Mouse (Mus musculus) brain, embryonic 18.5 days (tissue): ENCODE results near the gene Cmtm8.

Experiments used
- DNase-seq: peaks from one replicate; pipeline ENCODE4 v3.0.0-alpha.2; 2012; ENCODE audit warnings: low read depth, low spot score

The Cmtm8 gene

GRCm38 (mm10) chr9:114844017-114844662 is at the start of gene Cmtm8:
Gene Cmtm8, minus strand, starts transcription at chr9:114844156.
- no peak for DNase-seq

GRCm38 (mm10) chr9:114892974-114893373 is 49.0 kb upstream of the Cmtm8 start:
- DNase-seq = no peak

GRCm38 (mm10) chr9:114890377-114890776 is 46.4 kb upstream of the Cmtm8 start:
- DNase-seq = no peak

GRCm38 (mm10) chr9:114888856-114889407 is 45.0 kb upstream of the Cmtm8 start:
- no peak for DNase-seq

GRCm38 (mm10) chr9:114887699-114888098 is 43.7 kb upstream of the Cmtm8 start:
- no peak for DNase-seq

- no peak for DNase-seq
Observed at GRCm38 (mm10) chr9:114885991-114886662, 42.2 kb upstream of the Cmtm8 start.

GRCm38 (mm10) chr9:114885564-114885963 is 41.6 kb upstream of the Cmtm8 start:
- no peak for DNase-seq

- no peak for DNase-seq
Observed at GRCm38 (mm10) chr9:114881977-114882376, 38.0 kb upstream of the Cmtm8 start.

GRCm38 (mm10) chr9:114855327-114855726 is 11.4 kb upstream of the Cmtm8 start:
- no peak for DNase-seq

- DNase-seq = no peak
Observed at GRCm38 (mm10) chr9:114854686-114855085, 10.7 kb upstream of the Cmtm8 start.

GRCm38 (mm10) chr9:114853336-114853735 is 9.4 kb upstream of the Cmtm8 start:
- no peak for DNase-seq

GRCm38 (mm10) chr9:114851419-114852190 is 7.6 kb upstream of the Cmtm8 start:
- DNase-seq = no peak

- no peak for DNase-seq
Observed at GRCm38 (mm10) chr9:114843634-114844016, 331 bp downstream of the Cmtm8 start.

GRCm38 (mm10) chr9:114842886-114843285 is 1.1 kb downstream of the Cmtm8 start:
- DNase-seq = no peak

GRCm38 (mm10) chr9:114842269-114842668 is 1.7 kb downstream of the Cmtm8 start:
- DNase-seq = no peak

GRCm38 (mm10) chr9:114838870-114839269 is 5.1 kb downstream of the Cmtm8 start:
- DNase-seq = no peak

GRCm38 (mm10) chr9:114831527-114831926 is 12.4 kb downstream of the Cmtm8 start:
- no peak for DNase-seq

- DNase-seq = no peak
Observed at GRCm38 (mm10) chr9:114830351-114830750, 13.6 kb downstream of the Cmtm8 start.

- no peak for DNase-seq
Observed at GRCm38 (mm10) chr9:114829669-114830068, 14.3 kb downstream of the Cmtm8 start.

GRCm38 (mm10) chr9:114828377-114828776 is 15.6 kb downstream of the Cmtm8 start:
- no peak for DNase-seq

- DNase-seq = no peak
Observed at GRCm38 (mm10) chr9:114827242-114827852, 16.6 kb downstream of the Cmtm8 start.

GRCm38 (mm10) chr9:114824166-114824565 is 19.8 kb downstream of the Cmtm8 start:
- DNase-seq = no peak
